Mouse (Mus musculus) midbrain, embryonic 14.5 days (tissue): ENCODE measurements around the gene Spatc1l. TPM values are rescaled to one million over a fixed set of nuclear protein-coding genes. Genes with fewer than 3 reads are reported as not detected.
A peak's percentile ranks its signal among the peaks of the same experiment; 100 is the strongest.

Source experiments
- ATAC-seq: fragments of 200-750 bp; cut with Nextera tagmentation; 2 replicates; pipeline ENCODE4 v1.8.0; 2017; ENCODE audit warnings: moderate number of reproducible peaks, moderate library complexity; ENCODE audit not compliant: low FRiP score, low TSS enrichment
- DNase-seq: peaks from one replicate; pipeline ENCODE4 v3.0.0-alpha.2; 2015
- H3K27ac ChIP-seq: fragments of 300-500 bp; sonication (generic); replicated peaks from 2 replicates; pipeline ENCODE4 v1.5.1; 2014; ENCODE audit warnings: mild to moderate bottlenecking, low read depth, low read length, moderate library complexity
- H3K27me3 ChIP-seq: fragments of 300-500 bp; sonication (generic); 2 replicates; pipeline ENCODE4 v1.6.1; 2014; ENCODE audit warnings: low read length, control low read depth, mixed read lengths; ENCODE audit not compliant: control insufficient read depth, insufficient read depth
- H3K36me3 ChIP-seq: fragments of 300-500 bp; sonication (generic); 2 replicates; pipeline ENCODE4 v1.6.1; 2014; ENCODE audit warnings: low read length, control low read depth; ENCODE audit not compliant: control insufficient read depth, insufficient read depth
- H3K4me1 ChIP-seq: fragments of 300-500 bp; sonication (generic); 2 replicates; pipeline ENCODE4 v1.6.1; 2014; ENCODE audit warnings: mild to moderate bottlenecking, antibody characterized with exemption, low read length, control low read depth; ENCODE audit not compliant: control insufficient read depth, insufficient read depth
- H3K4me2 ChIP-seq: fragments of 300-500 bp; sonication (generic); 2 replicates; pipeline ENCODE4 v1.6.1; 2014; ENCODE audit warnings: mild to moderate bottlenecking, low read length, moderate library complexity
- H3K4me3 ChIP-seq: fragments of 300-500 bp; sonication (generic); replicated peaks from 2 replicates; pipeline ENCODE4 v1.5.1; 2014; ENCODE audit warnings: low read depth, low read length
- H3K9ac ChIP-seq: fragments of 300-500 bp; sonication (generic); replicated peaks from 2 replicates; pipeline ENCODE4 v1.6.1; 2014; ENCODE audit warnings: mild to moderate bottlenecking, low read length, moderate library complexity
- H3K9me3 ChIP-seq: fragments of 300-500 bp; sonication (generic); 2 replicates; pipeline ENCODE4 v1.6.1; 2016; ENCODE audit warnings: low read length, control low read depth, mixed read lengths; ENCODE audit not compliant: control insufficient read depth
- WGBS: fragments of 180-500 bp; shearing (Covaris S2); extraction: QIAGEN DNeasy Blood & Tissue Kit; methylation state at CpG from one replicate; pipeline ENCODE4 v1.1.7; 2014; 5-methylcytosine and 5-hydroxymethylcytosine counted together
- polyA plus RNA-seq: library from polyadenylated mRNA; unstranded; fragments of >200 nt; fragmentation: Nextera tagmentation; extraction: Ambion mirVana; gene quantifications from 2 replicates; pipeline ENCODE4 v1.2.1, GENCODE M21; 2014

Spatc1l gene
- not detected in 2 replicates for polyA plus RNA-seq

DNA sequence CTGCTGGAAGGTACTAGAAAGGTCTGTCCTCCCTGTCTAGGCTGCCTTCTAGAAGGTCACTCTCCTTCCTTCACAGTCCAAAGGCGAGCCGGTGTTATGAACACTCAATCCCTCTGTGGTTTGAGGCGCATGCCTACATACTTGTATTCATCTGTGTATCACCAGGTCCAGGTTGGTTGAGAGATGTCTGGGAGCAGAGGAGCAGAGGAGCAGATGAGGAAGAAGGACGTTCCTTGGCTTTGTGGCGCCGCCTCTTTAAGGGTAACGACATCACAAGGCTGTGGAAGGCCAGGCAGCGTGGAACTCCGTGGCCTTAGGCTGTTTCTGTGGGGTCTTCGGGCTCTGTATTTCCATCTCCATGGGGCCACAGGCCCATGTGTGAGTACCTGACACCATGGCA is at the start of gene Spatc1l:
Spatc1l (plus strand) TSS at position 301 of the 400 bp plus-strand sequence.
- DNase-seq = no peak
- Histone ChIP-seq H3K4me2 (no peak within 1 kb of the TSS), H3K27ac (no peak within 1 kb of the TSS), H3K9me3 (no peaks in the 10 kb centered on the region), H3K27me3 (no peaks in the 10 kb centered on the region), H3K9ac (no peak within 1 kb of the TSS), H3K36me3 (no peaks in the 10 kb centered on the region), H3K4me1 (no peaks in the 10 kb centered on the region), H3K4me3 (no peak within 1 kb of the TSS)
- ATAC-seq = no peak
- 92% methylated on average over 10 of the region's 10 CpGs for WGBS

DNA sequence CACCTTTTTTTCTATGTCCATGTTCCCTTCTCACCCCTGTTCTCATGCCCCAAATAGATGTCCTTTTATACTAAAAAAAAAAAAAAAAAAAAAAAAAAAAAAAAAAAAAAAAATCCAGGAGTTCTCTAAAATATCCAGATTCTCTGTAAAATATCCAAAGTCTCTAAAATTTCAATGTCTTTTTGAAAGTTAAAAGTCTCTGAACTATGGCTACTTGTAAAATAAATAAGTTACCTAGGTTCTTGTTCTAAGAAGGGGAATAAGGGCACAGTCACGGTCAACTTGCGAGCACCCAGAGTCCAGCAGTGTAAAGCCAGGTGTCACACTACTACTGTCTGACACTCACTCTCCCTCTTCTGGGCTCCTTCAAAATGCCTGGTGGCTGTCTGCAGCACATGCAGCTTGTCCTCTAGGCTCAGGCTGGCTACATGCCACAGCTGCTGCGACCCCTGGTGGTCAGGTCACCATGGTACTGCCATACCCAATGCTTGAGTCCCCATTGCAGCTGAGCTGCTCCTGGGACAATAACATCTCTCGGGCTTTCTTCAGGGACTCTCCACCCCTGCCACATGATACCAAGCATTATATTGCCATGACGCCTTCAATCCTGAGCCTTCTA is 49.0 kb upstream of the Spatc1l start:
- Histone ChIP-seq H3K4me2 (no peak overlapping the region), H3K4me3 (no peak overlapping the region), H3K27me3 (no peaks in the 10 kb centered on the region), H3K4me1 (no peaks in the 10 kb centered on the region), H3K27ac (no peak overlapping the region), H3K9me3 (no peaks in the 10 kb centered on the region), H3K9ac (no peak overlapping the region), H3K36me3 (peaks cover 69% of the 10 kb centered on the region)
- DNase-seq (peak; percentile 84), ATAC-seq (no peak)
- 44% methylated on average over 5 of the region's 5 CpGs for WGBS

DNA sequence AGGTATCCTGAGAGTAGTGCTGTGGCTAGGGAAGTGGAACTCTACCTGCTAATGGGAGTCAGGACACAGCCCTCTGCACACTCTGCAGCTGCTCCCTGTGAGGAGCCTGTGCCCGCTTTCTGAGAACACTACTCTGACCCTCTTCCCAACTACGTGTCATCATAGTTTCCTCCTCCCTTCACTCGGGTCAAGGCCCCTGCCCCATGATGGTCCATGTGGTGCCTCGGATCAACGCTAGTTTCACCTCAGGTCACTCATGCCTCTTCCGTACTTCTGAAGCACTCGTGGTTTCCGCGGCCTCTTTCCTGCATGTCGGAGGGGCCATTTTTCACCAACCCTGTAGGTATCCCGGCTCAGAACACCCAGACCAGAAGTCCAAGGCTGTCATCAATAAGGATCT is 31.1 kb upstream of the Spatc1l start:
- peak overlapping the region; percentile 59; the same call in 1 of the 2 replicates for H3K9ac ChIP-seq
- no peak; the same call in 1 of the 2 replicates for ATAC-seq
- no peaks in the 10 kb centered on the region for H3K27me3 ChIP-seq
- H3K4me1 ChIP-seq = peaks cover 22% of the 10 kb centered on the region
- peak overlapping the region; percentile 73 for H3K4me3 ChIP-seq
- peaks cover 28% of the 10 kb centered on the region for H3K36me3 ChIP-seq
- DNase-seq = no peak
- H3K4me2 ChIP-seq = peak overlapping the region; percentile 74
- 0% methylated on average over 11 of the region's 11 CpGs for WGBS
- H3K27ac ChIP-seq = peak overlapping the region; percentile 60; the same call in 1 of the 2 replicates
- no peaks in the 10 kb centered on the region for H3K9me3 ChIP-seq

DNA sequence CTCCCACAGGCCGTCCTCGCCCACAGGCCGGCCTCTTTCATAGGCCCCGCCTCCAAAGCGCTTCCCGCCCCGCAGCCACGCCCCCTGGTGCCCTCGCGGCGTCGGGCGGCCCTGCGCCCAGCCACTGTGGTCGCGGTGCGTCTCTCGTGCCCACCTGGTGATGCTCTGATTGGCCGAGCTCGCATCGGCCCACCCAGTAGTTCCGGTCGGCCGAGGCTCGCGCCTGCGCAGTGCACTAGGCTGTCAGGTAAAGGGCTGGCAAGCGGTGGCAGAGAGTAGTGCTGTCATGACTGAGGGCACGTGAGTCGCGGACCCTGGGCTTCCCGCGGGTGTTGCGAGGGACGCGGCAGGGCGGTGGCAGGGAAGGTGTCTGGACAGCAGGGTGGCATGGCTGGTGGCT is 30.7 kb upstream of the Spatc1l start, which contains the start of gene Lss:
Lss (plus strand) TSS at position 214 of the 400 bp plus-strand sequence.
- H3K27ac ChIP-seq = peak within 1 kb of the TSS; percentile 83
- under 1% methylated on average over 37 of the region's 37 CpGs for WGBS
- peak within 1 kb of the TSS; percentile 68 for H3K9ac ChIP-seq
- no peaks in the 10 kb centered on the region for H3K27me3 ChIP-seq
- peak within 1 kb of the TSS; percentile 74 for H3K4me2 ChIP-seq
- peaks cover 32% of the 10 kb centered on the region for H3K36me3 ChIP-seq
- no peaks in the 10 kb centered on the region for H3K9me3 ChIP-seq
- H3K4me1 ChIP-seq = peaks cover 22% of the 10 kb centered on the region
- DNase-seq = peak; percentile 99
- peak; percentile 100 for ATAC-seq
- peak within 1 kb of the TSS; percentile 73 for H3K4me3 ChIP-seq

DNA sequence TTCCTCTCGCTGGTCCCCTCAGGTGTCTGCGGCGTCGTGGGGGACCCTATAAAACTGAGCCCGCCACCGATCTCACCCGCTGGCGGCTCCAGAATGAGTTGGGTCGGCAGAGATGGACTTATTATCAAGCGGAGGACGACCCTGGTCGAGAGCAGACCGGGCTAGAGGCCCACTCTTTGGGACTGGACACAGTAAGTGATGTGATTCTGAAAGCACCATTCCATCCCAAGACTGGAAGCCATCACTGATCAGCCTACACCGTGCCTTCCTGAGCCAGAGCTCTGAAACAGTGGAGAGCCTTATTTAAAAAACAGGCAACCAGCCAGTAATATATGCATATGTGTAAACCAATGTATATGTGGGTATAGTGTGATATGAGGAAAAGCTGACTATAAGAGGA is 30.2 kb upstream of the Spatc1l start:
- WGBS = 1% methylated on average over 14 of the region's 14 CpGs
- H3K27me3 ChIP-seq = no peaks in the 10 kb centered on the region
- peaks cover 37% of the 10 kb centered on the region for H3K36me3 ChIP-seq
- H3K4me3 ChIP-seq = peak overlapping the region; percentile 73
- H3K27ac ChIP-seq = peak overlapping the region; percentile 83
- H3K9ac ChIP-seq = peak overlapping the region; percentile 68
- H3K9me3 ChIP-seq = no peaks in the 10 kb centered on the region
- DNase-seq = no peak
- peaks cover 22% of the 10 kb centered on the region for H3K4me1 ChIP-seq
- no peak for ATAC-seq
- H3K4me2 ChIP-seq = peak overlapping the region; percentile 74

DNA sequence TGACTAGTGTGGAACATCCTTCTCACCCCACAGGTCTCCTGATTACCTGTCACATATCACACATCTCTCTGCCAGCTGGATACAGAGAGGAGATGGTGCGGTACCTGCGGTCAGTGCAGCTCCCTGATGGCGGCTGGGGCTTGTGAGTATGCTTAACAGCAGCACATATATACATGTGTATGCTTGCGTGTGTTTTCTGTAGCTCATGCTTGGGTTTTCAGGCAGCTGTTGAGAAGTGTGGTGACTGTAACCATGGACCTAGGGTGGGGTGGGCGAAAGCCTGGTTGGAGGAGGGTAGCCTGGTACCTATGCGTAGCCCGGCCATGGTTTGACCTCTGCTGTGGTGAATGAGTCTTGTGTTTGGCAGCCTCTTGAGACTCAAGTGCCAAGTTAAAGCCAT is 26.5 kb upstream of the Spatc1l start:
- Histone ChIP-seq H3K4me3 (no peak overlapping the region), H3K27ac (no peak overlapping the region), H3K9ac (no peak overlapping the region), H3K4me1 (peaks cover 22% of the 10 kb centered on the region), H3K27me3 (no peaks in the 10 kb centered on the region), H3K9me3 (no peaks in the 10 kb centered on the region), H3K4me2 (no peak overlapping the region), H3K36me3 (peaks cover 74% of the 10 kb centered on the region)
- WGBS = 97% methylated on average over 7 of the region's 7 CpGs
- DNase-seq (no peak), ATAC-seq (no peak)

DNA sequence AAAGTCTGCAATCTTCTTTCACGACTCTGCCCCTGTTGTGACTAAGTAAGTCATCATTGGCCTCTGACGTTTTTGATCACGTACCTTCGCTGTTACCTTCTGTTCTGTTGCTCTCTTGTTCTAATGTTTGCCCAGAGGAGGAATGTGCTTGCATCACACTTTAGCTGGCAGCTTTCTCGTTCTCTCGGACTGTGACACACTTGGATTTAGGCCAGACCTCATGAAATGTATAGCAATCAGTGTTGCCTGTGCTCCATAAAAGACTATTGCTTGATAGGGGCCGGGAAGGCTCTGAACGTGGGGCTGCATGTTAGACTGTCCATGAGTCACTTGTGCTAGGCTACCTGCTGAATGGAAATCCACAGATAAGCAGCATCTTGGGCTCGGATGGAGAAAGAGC is 24.5 kb upstream of the Spatc1l start:
- Histone ChIP-seq H3K4me1 (peaks cover 12% of the 10 kb centered on the region; the same call in 1 of the 2 replicates), H3K27me3 (no peaks in the 10 kb centered on the region), H3K9ac (no peak overlapping the region), H3K9me3 (no peaks in the 10 kb centered on the region), H3K36me3 (peaks cover 95% of the 10 kb centered on the region), H3K4me3 (no peak overlapping the region), H3K4me2 (no peak overlapping the region), H3K27ac (no peak overlapping the region)
- 84% methylated on average over 9 of the region's 9 CpGs for WGBS
- DNase-seq = no peak
- no peak for ATAC-seq

DNA sequence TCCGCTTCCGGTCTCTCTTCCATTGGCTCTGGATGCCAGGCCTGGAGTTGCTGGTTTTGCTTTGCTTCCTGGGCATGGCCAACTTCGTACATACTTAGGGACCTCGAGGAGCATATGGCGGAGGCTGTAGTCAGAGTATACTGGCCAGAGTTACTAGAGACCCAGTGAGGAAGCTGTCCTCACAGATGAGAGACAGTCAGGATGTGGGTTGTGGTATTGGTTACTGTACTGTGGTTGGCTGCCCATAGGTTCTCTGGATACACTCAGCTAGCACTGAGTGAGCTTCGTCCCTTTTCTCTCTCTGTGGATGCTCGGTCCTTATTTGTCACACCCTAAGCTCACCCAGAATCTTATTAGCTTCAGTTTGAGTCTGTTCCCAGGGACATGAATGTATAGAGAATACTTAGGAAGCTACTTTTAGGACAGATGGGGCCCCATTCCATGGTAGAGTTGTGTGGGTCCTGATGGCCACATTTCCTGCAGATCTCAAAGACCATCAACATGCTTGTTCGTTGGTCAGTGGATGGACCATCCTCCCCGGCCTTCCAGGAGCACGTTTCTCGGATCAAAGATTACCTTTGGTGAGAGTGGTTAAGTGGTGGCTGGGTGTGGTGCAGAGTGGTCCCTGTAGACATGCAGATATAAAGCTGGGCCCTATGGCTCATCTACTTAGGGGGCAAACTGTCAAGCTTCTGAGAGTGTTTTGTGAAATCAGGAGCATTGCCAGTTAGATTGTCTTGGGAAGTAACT is 20.6 kb upstream of the Spatc1l start:
- no peaks in the 10 kb centered on the region for H3K4me1 ChIP-seq
- H3K27me3 ChIP-seq = no peaks in the 10 kb centered on the region
- H3K9ac ChIP-seq = no peak overlapping the region
- ATAC-seq (no peak), DNase-seq (no peak)
- H3K4me3 ChIP-seq = no peak overlapping the region
- H3K27ac ChIP-seq = no peak overlapping the region
- no peaks in the 10 kb centered on the region for H3K9me3 ChIP-seq
- 96% methylated on average over 11 of the region's 11 CpGs for WGBS
- no peak overlapping the region for H3K4me2 ChIP-seq
- H3K36me3 ChIP-seq = peaks cover 100% of the 10 kb centered on the region
